Mouse (Mus musculus): ENCODE measurements around the gene Hoxa2. TPM values are rescaled to one million over a fixed set of nuclear protein-coding genes. Genes with fewer than 3 reads are reported as not detected.
A peak's percentile ranks its signal among the peaks of the same experiment; 100 is the strongest.

The Hoxa2 gene
- polyA plus RNA-seq, 1 experiment from 2014 or later, result 0.14 TPM

DNA sequence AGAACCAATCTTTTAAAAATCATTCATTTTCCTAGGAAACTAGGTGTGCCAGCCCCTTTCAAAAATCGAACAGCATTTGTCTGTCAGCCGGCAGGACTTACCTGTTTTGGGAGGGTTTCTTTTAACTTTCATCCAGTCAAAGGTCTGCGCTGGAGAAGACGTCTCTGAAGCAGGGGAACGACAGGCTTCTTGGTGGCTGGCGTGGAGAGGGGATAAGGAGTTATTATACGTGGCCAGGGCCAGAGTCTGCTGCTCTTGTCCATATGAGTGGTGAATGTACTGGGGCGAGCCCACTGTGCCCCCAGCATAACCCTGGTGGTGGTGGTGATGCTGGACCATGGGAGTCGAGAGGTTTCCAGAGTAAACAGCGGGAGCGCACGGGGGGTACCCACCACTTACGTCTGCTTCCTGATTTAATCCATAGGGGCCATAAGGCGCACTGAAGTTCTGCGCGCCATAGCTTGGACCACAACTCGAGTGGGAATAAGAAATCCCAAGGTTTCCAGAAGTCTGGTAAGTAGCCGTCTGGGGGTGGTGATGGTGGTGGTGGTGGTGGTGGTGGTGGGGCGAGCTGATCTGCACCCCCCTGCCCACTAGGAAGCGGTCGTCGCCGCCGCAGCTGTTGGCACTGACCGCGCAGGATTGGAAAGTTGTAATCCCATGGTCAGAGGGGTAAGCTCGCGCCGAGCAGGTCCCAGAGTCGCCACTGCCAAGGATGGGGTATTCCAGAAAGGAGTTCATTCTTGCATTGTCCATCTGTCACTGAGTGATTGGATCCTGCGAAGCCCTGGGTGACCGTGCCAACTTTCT, 7.0 kb downstream of the Hoxa2 start:
- peaks cover 97% of the 10 kb centered on the region for H3K27me3 ChIP-seq (ENCODE audit: control insufficient read depth, insufficient read depth, low read length)
- H3K27ac ChIP-seq (ENCODE audit: low read depth, low read length), result no peak overlapping the region
- peaks cover 8% of the 10 kb centered on the region; the same call in 1 of the 2 replicates for H3K4me1 ChIP-seq (ENCODE audit: control insufficient read depth, insufficient read depth, low read length)
- H3K4me2 ChIP-seq, result peak overlapping the region; percentile 73
- DNase-seq (ENCODE audit: low spot score, missing footprints) (peak; percentile 90), ATAC-seq (ENCODE audit: low FRiP score) (peak; percentile 68)
- H3K9me3 ChIP-seq (ENCODE audit: control insufficient read depth, low read length), result no peaks in the 10 kb centered on the region
- no peak overlapping the region for H3K9ac ChIP-seq (ENCODE audit: low read length)
- 1% methylated on average over 32 of the region's 32 CpGs for WGBS
- H3K4me3 ChIP-seq (ENCODE audit: low read depth, low read length), result peak overlapping the region; percentile 38
- no peaks in the 10 kb centered on the region for H3K36me3 ChIP-seq (ENCODE audit: control insufficient read depth, insufficient read depth, low read length)

DNA sequence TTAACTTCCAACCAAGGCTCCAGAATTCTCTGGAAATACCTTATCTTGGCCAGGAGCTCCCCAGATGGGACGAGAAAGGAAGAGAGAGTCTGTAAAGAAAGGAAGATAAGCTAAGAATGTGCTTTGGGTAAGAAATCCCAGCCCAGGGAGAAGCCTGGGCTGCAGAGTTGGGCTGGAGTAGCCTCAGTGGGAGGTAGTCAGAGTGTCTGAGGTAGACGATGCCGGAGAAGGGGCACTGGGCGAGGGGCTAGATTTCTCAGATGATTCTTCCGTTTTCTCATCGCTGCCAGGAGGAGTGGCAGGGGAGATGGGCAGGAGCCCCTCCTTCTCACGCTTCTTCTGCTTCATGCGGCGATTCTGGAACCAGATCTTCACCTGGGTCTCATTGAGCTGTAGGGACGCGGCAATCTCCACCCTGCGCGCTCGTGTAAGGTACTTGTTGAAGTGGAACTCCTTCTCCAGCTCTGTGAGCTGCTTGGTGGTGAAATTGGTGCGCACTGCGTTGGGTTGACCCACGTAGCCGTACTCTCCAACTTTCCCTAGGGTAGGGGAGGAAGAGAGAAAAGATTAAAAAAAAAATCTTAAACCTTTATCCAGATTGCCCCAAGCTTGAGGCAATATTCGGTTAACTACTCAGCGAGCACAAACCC, 8.0 kb downstream of the Hoxa2 start:
- DNase-seq (ENCODE audit: low spot score, missing footprints) (peak; percentile 90), ATAC-seq (ENCODE audit: low FRiP score) (no peak)
- H3K27me3 ChIP-seq (ENCODE audit: control insufficient read depth, insufficient read depth, low read length), result peaks cover 99% of the 10 kb centered on the region
- no peaks in the 10 kb centered on the region for H3K9me3 ChIP-seq (ENCODE audit: control insufficient read depth, low read length)
- under 1% methylated on average over 20 of the region's 20 CpGs for WGBS
- no peaks in the 10 kb centered on the region for H3K36me3 ChIP-seq (ENCODE audit: control insufficient read depth, insufficient read depth, low read length)
- H3K4me3 ChIP-seq (ENCODE audit: low read depth, low read length), result no peak overlapping the region
- H3K4me2 ChIP-seq, result no peak overlapping the region
- H3K4me1 ChIP-seq (ENCODE audit: control insufficient read depth, insufficient read depth, low read length), result peaks cover 8% of the 10 kb centered on the region; the same call in 1 of the 2 replicates
- H3K9ac ChIP-seq (ENCODE audit: low read length), result no peak overlapping the region
- no peak overlapping the region for H3K27ac ChIP-seq (ENCODE audit: low read depth, low read length)

DNA sequence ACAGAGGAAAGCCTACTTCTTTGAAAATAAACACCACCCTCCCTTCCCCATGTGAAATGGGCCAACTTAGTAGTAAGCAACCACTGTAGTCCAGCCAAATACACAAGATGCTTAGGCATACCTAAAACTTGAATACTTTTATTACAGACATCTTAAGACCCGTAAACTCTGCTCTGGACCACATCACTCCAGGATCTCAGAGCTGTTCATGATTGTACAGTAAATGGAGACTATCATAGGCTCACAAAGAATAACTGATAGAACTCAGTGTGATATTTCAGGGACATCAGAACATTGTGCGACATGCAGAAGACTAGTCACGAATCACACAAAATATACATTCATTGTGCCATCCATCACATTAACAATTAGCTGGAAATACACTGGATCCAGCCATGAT, 9.2 kb downstream of the Hoxa2 start:
- Histone ChIP-seq H3K4me1 (ENCODE audit: control insufficient read depth, insufficient read depth, low read length) (peaks cover 8% of the 10 kb centered on the region; the same call in 1 of the 2 replicates), H3K36me3 (ENCODE audit: control insufficient read depth, insufficient read depth, low read length) (no peaks in the 10 kb centered on the region), H3K9me3 (ENCODE audit: control insufficient read depth, low read length) (no peaks in the 10 kb centered on the region), H3K9ac (ENCODE audit: low read length) (no peak overlapping the region), H3K27me3 (ENCODE audit: control insufficient read depth, insufficient read depth, low read length) (peaks cover 99% of the 10 kb centered on the region), H3K4me3 (ENCODE audit: low read depth, low read length) (no peak overlapping the region), H3K4me2 (no peak overlapping the region), H3K27ac (ENCODE audit: low read depth, low read length) (no peak overlapping the region)
- ATAC-seq (ENCODE audit: low FRiP score) (no peak), DNase-seq (ENCODE audit: low spot score, missing footprints) (peak; percentile 92)
- 40% methylated on average over 3 of the region's 3 CpGs for WGBS

DNA sequence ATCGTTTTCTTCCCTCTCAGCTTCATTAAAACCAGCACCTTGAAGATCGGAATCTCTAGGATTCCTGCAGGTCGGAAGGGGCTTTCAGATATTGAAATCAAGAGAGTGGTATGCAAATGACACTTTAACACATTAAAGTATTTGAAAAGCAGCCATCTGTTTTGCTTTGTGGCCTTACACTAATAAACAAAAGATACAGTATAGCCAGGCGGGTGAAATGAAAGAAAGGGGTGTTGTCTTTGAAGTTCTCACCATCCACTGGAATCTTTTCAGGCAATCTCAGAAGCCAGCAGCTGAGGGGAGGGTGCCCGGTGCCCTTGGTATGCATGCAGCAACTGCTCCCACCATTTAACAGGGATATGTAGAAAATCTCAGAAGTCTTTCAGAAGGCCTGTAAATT, 10.6 kb downstream of the Hoxa2 start:
- H3K4me2 ChIP-seq, result no peak overlapping the region
- 1% methylated on average over 5 of the region's 5 CpGs for WGBS

DNA sequence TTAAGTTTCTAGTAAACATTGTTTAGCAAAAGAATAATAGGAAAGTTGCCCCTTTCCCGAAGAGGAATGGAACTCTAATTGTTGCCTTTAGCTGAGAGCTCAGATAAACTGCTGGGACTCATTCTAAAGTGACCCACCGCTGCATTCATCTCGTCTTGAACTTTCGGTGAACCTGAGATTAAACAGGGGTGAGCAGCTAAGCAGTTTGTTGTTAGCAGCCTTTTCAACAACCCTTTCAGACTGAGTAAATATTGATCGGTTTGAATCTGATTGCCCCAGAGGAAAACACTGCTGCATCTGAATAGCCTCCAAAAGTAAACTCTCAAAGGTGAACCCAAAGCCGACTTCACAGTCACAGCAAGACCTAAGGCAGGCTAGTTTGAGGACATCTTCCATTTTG, 11.4 kb downstream of the Hoxa2 start:
- DNase-seq (ENCODE audit: low spot score, missing footprints), result peak; percentile 91
- Histone ChIP-seq H3K27ac (ENCODE audit: low read depth, low read length) (no peak overlapping the region), H3K9me3 (ENCODE audit: control insufficient read depth, low read length) (no peaks in the 10 kb centered on the region; the same call in 1 of the 2 replicates), H3K27me3 (ENCODE audit: control insufficient read depth, insufficient read depth, low read length) (peaks cover 96% of the 10 kb centered on the region), H3K4me1 (ENCODE audit: control insufficient read depth, insufficient read depth, low read length) (peaks cover under 1% of the 10 kb centered on the region; the same call in 1 of the 2 replicates), H3K4me3 (ENCODE audit: low read depth, low read length) (no peak overlapping the region), H3K36me3 (ENCODE audit: control insufficient read depth, insufficient read depth, low read length) (no peaks in the 10 kb centered on the region), H3K4me2 (no peak overlapping the region), H3K9ac (ENCODE audit: low read length) (no peak overlapping the region)
- 0% methylated on average over 6 of the region's 6 CpGs for WGBS
- no peak for ATAC-seq (ENCODE audit: low FRiP score)

More for the DNA sequence above, 10.6 kb downstream of the Hoxa2 start:
- DNase-seq (ENCODE audit: low spot score, missing footprints) (peak; percentile 90), ATAC-seq (ENCODE audit: low FRiP score) (no peak)
- H3K4me1 ChIP-seq (ENCODE audit: control insufficient read depth, insufficient read depth, low read length), result peaks cover 8% of the 10 kb centered on the region; the same call in 1 of the 2 replicates
- H3K27me3 ChIP-seq (ENCODE audit: control insufficient read depth, insufficient read depth, low read length), result peaks cover 98% of the 10 kb centered on the region
- H3K36me3 ChIP-seq (ENCODE audit: control insufficient read depth, insufficient read depth, low read length), result no peaks in the 10 kb centered on the region
- no peaks in the 10 kb centered on the region; the same call in 1 of the 2 replicates for H3K9me3 ChIP-seq (ENCODE audit: control insufficient read depth, low read length)
- no peak overlapping the region for H3K4me3 ChIP-seq (ENCODE audit: low read depth, low read length)
- no peak overlapping the region for H3K9ac ChIP-seq (ENCODE audit: low read length)
- H3K27ac ChIP-seq (ENCODE audit: low read depth, low read length), result no peak overlapping the region

DNA sequence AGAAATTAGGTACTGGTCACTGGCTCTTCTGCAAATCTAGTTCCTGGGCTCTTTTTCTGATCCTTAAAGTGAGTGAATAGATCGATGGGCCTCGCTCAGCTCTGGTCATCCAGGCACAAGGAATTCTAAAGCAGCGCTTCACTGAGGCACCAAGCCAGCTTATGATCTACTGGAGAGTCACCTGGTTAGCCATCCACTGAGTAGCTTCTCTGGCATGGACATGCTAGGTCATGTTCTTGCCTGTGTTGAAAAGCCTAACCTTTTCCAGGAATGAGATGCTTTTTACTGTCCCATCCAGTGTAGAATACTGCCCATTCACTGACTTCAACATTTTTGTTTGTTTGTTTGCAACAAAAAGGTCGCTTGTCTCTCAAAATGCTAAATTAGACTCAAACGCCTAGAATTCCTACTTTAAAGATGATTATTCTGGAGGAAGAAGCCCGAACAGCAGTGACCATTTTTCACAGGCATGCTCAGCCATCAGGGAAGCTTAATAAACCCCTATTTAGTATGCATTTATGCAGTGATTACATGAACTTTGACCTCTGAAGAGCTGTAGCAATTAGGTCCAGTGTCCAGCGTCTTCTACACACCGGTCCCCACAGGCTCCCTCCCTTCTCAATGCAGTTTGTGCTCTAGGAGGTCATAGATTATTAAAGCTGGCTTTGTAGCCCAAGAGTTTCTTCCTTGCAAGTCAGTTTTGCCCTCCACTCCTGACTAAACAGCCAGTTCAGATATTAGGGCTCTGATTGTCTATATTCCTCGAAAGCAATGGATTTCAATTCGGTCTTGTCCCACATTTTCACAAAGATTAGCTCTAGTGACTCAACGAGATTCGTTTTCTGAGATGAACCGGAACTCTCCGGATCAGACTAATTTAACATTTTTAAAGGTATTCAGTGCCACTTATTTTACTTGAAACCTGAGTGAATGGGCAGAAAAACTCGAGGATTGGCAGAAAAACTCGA, 12.1 kb downstream of the Hoxa2 start:
- H3K4me1 ChIP-seq (ENCODE audit: control insufficient read depth, insufficient read depth, low read length), result no peaks in the 10 kb centered on the region
- 2% methylated on average over 16 of the region's 16 CpGs for WGBS
- no peak overlapping the region for H3K4me2 ChIP-seq
- H3K27me3 ChIP-seq (ENCODE audit: control insufficient read depth, insufficient read depth, low read length), result peaks cover 93% of the 10 kb centered on the region
- no peak overlapping the region for H3K27ac ChIP-seq (ENCODE audit: low read depth, low read length)
- H3K9ac ChIP-seq (ENCODE audit: low read length), result no peak overlapping the region
- H3K36me3 ChIP-seq (ENCODE audit: control insufficient read depth, insufficient read depth, low read length), result no peaks in the 10 kb centered on the region
- ATAC-seq (ENCODE audit: low FRiP score), result no peak
- H3K9me3 ChIP-seq (ENCODE audit: control insufficient read depth, low read length), result no peaks in the 10 kb centered on the region; the same call in 1 of the 2 replicates
- peak; percentile 93 for DNase-seq (ENCODE audit: low spot score, missing footprints)
- H3K4me3 ChIP-seq (ENCODE audit: low read depth, low read length), result no peak overlapping the region

DNA sequence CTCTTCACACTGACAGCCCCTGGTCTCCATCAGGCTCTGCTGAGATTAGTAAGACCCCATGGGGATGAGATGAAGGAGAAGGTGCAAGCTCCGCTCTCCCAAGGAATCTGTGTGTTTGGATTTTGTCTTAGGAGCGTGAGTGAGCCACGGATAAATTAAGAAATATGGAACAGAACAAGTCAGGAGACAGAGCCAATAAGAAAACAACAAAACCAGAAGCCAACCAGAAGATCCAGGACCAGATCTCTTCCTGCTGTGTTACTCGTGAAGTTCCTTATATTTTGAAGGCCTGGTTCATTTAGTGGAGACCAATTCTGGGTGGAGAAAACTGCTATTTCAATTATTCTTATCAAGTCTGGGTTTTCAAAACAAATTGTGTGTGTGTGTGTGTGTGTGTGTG, 13.1 kb downstream of the Hoxa2 start:
- peak; percentile 87 for DNase-seq (ENCODE audit: low spot score, missing footprints)
- no peaks in the 10 kb centered on the region; the same call in 1 of the 2 replicates for H3K9me3 ChIP-seq (ENCODE audit: control insufficient read depth, low read length)
- H3K27ac ChIP-seq (ENCODE audit: low read depth, low read length), result no peak overlapping the region
- H3K9ac ChIP-seq (ENCODE audit: low read length), result no peak overlapping the region
- H3K4me1 ChIP-seq (ENCODE audit: control insufficient read depth, insufficient read depth, low read length), result no peaks in the 10 kb centered on the region
- ATAC-seq (ENCODE audit: low FRiP score), result no peak
- WGBS, result 2% methylated on average over 4 of the region's 4 CpGs
- no peak overlapping the region for H3K4me3 ChIP-seq (ENCODE audit: low read depth, low read length)
- H3K27me3 ChIP-seq (ENCODE audit: control insufficient read depth, insufficient read depth, low read length), result peaks cover 91% of the 10 kb centered on the region
- H3K4me2 ChIP-seq, result no peak overlapping the region
- H3K36me3 ChIP-seq (ENCODE audit: control insufficient read depth, insufficient read depth, low read length), result no peaks in the 10 kb centered on the region

DNA sequence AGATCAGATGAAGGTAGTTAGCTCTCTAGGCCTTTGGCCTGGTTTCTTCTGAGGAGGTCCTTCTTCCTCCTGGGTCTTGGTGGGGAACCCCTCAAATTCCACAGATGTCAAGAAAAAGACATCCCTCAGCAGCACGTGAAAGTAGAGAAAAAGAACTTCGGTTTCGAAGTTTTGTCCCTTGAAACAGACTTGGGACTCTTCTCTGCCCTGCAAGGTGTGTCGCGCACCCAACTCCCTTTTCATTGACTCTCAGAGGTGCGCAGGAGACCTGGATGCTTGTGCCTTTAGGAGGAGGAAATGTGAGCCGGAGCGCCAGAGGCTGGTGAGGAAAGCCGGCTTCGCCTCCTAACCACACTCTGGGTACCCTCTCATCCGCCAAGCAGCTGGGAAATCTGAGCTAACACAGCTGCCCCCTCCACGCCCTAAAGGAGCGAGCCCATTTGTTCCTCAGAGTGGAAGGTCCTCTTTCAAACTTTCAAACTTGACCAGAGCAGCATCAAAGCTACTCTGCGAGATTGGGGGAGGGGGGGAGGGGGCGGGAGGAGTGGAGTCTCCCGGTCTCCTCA, 14.1 kb downstream of the Hoxa2 start:
- Histone ChIP-seq H3K27me3 (ENCODE audit: control insufficient read depth, insufficient read depth, low read length) (peaks cover 84% of the 10 kb centered on the region), H3K9me3 (ENCODE audit: control insufficient read depth, low read length) (no peaks in the 10 kb centered on the region; the same call in 1 of the 2 replicates), H3K4me3 (ENCODE audit: low read depth, low read length) (no peak overlapping the region), H3K36me3 (ENCODE audit: control insufficient read depth, insufficient read depth, low read length) (no peaks in the 10 kb centered on the region), H3K9ac (ENCODE audit: low read length) (no peak overlapping the region), H3K4me2 (no peak overlapping the region), H3K27ac (ENCODE audit: low read depth, low read length) (no peak overlapping the region), H3K4me1 (ENCODE audit: control insufficient read depth, insufficient read depth, low read length) (no peaks in the 10 kb centered on the region)
- WGBS, result 3% methylated on average over 16 of the region's 16 CpGs
- no peak for ATAC-seq (ENCODE audit: low FRiP score)
- DNase-seq (ENCODE audit: low spot score, missing footprints), result peak; percentile 92
